Mouse (Mus musculus) gastrocnemius, adult 8-10 months (tissue): Measurements from ENCODE around the gene Slfn5. TPM values are rescaled to one million over a fixed set of nuclear protein-coding genes. Genes with fewer than 3 reads are reported as not detected.
A peak's percentile ranks its signal among the peaks of the same experiment; 100 is the strongest.
"Not testable (repeated sequence)": the region's sequence is repeated elsewhere in the genome, so short reads cannot be mapped to it uniquely, and the experiment has no call there.

Experiments used
- DNase-seq, 2 experiments: peaks; one replicate each; pipeline ENCODE4 v3.0.0; 2022; ENCODE audit warnings: low spot score in 2 of 2
- total RNA-seq, 4 experiments: library from RNA; stranded (reverse); gene quantifications; 2 replicates each; pipeline ENCODE4 v1.2.4; 2022

Gene Slfn5
- total RNA-seq, 4 experiments from 2014 or later: 10.1 to 16.3 (median 12.4) TPM

DNA sequence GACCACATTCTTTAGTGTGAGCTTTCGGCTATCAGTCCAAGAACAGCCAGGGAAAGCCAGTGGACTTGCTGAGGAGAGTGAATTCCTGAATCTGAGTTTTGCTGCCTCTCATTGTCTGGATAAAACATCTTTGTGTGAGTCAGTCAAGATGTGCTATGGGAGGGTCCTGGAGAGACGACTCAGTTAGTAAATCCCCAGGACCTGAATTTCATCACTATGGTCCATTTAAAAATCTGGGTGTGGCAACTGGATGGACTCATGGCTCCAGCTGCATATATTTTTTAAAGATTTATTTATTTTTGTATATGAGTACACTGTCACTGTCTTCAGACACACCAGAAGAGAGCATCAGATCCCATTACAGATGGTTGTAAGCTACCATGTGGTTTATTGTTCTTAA, 5.5 kb upstream of the Slfn5 start:
- no peak for DNase-seq

GRCm38 (mm10) chr11:82947457-82947856, 3.7 kb upstream of the Slfn5 start:
- DNase-seq: no peak

DNA sequence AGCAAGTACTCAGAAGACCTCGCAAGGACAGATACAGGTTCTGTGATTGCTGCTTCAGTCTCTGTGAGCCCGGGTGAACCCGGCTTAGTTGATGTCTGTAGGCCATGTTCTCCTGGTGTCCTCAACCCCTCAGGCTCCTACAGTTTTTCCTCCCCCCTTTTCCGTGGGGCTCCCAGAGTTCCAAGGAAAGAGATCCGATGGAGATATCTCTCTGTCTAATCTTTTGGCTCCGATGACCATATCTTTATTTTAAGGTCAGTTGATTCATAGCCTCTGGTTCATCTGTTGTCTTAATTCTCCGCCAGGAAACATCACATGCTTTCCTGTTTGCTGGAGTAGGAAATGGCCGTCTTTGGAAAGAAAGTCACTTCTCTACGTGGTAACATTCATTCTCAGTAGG, 2.1 kb upstream of the Slfn5 start:
- no peak for DNase-seq

DNA sequence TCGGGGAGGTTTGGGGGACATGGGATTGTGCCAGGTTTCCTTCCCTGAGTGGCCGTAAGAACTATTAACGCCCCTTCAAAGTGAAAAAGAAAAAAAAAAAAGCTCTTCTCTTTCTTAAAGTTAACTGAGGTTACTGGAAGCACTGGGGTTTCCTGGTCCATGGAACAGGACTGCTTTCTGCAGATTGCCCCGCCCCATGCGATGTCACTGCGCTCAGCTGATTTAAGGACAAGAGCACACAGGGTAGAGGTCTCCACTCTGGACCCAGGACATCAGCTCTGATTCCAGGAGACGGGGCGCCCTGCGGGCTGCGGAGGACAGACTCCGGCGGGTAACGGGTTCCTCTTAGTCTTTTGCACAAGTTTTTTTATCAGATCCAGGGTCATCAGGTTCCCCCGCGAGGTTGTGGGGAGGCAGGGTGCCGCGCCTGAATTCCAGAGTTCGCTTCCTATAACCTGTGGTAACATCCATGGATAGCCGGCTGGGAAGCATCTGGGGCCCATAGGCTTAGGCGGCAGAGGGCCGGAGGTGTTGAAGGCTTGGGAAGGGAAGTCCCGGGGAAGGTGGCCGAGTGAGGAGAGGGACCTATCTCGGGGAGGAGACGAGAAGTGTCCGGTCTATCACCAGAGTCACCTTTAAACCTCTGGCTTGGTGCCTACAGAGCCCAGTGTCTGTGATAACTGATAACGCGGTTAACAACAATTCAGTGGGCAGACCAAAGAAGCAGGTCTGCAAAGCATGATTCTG, 889 bp downstream of the Slfn5 start:
- peak; percentile 50 to 51 for DNase-seq

DNA sequence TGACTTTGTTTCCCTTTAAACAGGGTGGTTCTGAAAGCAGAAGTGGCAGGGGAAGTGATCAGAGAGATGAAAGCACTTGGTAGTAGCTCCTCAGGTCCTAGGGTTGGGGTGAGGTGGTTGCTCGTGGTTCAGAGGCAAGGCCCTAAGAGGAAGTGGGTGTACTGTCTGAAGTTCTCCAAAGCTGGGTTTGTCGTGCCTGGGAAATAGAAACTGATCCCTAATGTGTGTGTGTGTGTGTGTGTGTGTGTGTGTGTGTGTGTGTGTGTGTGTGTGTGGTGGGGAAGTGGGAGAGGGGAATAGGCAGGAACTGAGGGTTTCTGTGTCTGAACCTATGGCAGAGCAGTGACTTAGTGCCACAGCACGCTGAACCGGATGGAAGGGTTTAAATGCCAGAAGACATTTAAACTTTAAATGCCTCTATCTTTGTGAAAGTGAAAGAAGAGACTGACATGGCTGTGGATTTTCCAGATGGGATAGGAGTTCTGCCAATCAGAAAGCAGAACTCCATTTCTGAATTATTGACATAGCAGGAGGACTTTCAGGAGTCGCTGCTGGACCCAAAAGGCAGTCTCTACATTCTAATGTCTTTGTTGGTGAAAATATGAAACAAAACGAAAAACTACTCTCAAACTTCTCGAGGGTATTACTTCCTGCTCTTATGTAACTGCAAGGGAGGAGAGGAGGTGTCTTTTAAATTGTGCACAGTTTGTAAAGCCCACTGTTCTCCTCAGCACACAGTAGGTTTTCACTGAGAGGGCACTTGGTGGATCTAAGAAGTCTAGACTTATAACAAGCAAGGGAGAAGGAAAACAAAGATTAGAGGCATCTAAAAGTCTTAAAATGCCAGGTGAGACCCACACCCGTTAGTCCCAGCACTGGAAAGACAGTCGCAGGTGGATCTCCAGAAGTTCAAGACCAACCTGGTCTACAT, 1.7 kb downstream of the Slfn5 start:
- DNase-seq: no peak

DNA sequence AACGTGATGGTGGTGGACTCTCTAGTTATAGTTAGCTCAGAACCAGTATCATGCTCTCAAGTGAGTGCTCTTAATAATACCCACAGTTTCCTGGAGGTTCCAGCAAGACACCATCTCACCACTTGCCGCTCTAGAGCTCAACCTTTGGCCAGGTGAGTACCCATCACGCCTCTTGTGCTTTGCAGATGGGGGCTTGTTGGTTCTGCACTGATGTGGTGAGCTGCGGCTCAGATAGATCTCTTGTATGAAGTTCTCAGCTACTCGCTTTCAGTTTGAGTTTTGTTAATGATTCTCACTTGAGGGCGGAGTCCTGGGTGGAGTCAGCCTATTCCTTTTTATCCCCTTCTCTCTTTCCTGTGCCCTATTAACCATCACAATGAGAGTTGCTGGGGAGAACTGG, 3.5 kb downstream of the Slfn5 start:
- no peak for DNase-seq

GRCm38 (mm10) chr11:82956925-82957324, 5.8 kb downstream of the Slfn5 start:
- DNase-seq: no peak

DNA sequence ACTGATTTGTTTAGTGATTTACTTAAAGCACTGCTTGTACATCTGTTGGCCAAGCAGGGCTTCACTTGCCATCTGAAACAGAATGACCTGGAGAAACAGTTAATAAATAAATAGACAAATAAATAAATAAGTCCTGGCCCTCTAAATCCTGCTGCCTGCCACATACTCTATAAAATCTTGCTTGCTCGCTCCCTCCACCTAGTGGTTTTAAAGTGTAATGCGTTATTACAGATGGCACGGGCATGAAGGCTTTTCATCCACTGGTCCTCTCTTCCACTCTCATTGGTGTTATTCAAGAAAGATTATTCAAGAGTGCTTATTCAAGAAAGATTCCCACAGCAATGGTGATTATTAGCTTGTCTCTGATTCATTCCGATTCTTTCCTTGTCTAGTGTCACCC, 8.5 kb downstream of the Slfn5 start:
- peak in 1 of 2 experiments; percentile 12 for DNase-seq

- DNase-seq: no peak
Observed at GRCm38 (mm10) chr11:82961743-82962142, 10.6 kb downstream of the Slfn5 start.

DNA sequence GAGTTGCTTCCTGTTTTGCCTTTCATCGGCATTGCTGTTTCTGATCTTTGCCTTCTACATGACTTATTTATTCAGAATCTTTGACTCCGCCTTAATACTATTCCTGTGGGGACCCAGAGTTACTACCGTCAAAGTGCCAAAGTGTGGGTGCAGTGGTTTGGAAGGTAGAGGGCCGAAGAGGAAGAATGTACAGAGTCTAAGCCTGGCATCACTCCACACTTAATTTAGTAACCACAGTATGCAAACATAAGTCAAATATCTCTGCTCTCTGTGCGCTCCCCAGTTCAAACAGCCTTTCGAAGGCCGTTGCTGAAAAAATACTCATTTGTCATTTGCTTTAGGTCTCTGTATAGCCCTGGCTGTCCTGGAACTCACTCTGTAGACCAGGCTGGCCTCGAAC, 11.1 kb downstream of the Slfn5 start:
- DNase-seq: no peak

- DNase-seq: no peak
Observed at GRCm38 (mm10) chr11:82970712-82971589, 19.8 kb downstream of the Slfn5 start.

GRCm38 (mm10) chr11:82971590-82971974, 20.4 kb downstream of the Slfn5 start:
- no peak for DNase-seq

DNA sequence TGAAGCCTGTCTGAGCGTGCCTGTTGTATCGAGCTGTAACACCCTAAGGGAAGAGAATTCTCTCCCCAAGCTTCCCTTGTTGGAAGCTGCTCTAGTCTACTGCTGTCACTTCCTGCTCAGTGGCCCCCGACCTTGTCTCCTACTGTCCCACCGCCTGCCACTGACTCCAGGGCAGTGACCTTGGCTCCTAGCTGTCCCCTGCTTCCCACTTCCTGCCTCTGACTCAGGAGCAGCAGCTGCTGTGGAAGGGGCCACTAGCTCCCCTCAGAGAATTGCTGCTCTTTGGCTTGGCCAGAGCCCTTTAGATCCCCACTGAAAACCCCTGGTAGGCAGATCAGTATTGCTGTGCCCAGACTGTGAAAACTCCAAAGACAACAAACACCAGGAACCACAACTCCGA, 22.8 kb downstream of the Slfn5 start:
- DNase-seq: no peak

DNA sequence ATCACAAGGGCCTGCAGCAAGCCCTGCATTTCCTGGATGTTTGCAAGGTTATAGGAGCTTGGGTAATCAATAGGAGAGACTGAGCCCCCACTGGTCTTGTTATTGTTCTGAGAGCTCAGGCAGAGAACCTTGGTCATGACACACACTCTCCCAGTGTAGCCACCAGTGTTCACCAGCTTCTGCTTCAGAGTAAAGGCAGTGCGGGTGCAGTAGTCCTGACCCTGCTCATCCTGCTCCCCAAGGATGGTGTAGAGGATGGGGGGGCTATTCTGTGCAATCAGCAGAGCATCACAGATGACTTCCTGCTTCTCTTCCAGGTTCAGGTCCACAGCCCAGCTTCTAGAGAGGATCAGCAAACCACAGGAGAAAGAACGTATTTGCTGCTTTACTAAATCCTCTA, 31.3 kb downstream of the Slfn5 start:
- DNase-seq: not testable (repeated sequence)

DNA sequence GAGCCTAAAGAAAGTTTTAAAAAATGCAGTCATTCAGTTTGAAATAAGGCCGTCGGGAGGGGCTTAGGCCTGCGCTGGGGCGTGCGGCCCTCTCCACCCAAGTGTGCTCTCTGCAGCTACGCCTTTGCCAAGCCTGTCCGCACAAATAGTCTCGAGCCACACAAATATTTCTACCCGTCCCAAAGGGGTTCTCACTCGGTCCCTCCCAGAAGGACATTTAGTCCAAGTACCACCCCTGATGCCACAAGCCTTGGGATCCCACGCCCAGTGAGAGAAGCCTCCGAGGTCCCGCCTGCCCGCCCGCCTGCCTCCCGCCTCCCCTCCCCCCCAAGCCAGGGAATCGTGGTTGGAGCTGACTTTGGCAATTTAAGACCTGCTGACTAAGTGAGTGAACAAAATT, 32.0 kb downstream of the Slfn5 start:
- DNase-seq: peak in 1 of 2 experiments; percentile 15

- no peak for DNase-seq
Observed at GRCm38 (mm10) chr11:82987621-82988020, 36.5 kb downstream of the Slfn5 start.

DNA sequence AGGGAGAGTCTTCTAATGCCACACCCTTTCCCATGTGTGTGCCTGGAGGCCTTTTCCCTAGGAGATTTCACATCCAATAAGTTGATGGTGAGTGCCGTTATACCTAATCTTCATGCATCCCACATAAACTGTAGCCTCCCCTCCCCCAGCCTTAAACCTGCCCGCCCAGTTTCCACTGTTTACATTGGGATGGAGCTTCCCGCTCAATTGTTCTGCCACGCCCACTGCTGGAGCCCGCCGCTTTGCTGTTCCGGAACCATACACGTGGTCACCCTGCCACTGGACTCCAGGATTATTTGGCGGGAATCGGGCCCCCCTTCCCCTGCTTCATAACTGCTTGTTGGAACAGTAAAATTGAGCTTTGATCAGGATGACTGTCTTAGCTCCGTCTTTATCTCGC, 38.2 kb downstream of the Slfn5 start:
- DNase-seq: no peak

GRCm38 (mm10) chr11:82990612-82991385, 39.6 kb downstream of the Slfn5 start:
- not testable (repeated sequence) for DNase-seq

DNA sequence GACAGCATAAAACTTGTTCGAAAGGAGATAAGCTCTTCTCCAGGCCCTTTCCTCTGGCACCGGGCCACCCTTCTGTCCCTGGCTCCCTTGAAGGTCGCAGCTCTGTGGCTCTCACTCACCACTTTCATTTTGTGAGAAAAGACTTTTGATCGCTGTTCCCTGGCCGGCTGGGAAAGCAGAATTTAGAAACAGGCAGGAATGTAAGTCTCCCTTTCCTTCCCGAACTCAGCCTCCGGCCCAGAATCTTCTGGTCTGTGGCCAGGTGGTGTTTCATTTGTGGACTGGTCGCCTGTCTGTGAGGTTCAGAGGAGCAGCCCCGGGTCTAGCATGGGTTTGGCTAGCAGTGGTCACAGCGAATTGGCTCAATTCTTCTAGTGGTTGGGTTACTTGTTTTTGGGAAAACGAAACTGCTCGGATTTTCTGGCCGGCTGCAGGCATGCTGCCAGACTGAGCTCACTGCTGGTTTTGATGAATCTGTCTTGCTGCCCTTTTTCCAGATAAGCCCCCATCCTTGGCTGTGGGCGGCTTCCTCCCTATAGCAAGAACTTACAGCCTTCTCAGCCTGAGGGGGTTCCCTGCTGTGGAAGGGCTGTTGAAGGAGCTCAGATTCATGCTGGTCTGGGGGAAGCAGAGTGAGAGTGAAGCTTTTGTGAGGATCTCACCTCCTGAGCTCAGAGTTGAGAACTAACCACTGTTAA, 40.5 kb downstream of the Slfn5 start, which contains the start of gene Slfn9:
Gene Slfn9, minus strand, starts transcription at position 362 of the 698 bp plus-strand sequence.
- peak in 1 of 2 experiments; percentile 32 for DNase-seq

- DNase-seq: no peak
Observed at GRCm38 (mm10) chr11:83013356-83013755, 62.2 kb downstream of the Slfn5 start.
